Comparison of ENCODE assay signal across 20 mouse cellular contexts in the genomic region with DNA sequence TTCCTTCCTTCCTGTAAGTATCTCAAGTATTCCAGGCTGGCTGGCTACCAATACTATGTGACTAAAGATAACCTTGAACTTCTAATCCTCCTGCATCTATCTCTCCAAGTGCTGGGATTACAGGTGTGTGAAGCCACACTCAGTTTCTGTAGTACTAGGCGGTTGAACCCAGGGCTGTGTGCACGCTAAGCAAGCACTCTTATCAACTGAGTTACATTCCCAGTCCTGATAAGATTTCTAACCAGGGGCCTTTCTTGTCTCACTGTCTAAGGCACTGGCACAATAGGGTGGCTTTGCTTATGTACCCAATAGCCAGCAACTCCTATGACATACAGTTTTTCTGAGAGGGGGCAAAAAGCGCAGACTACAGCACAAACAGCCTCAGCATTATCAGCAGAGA.
A peak's percentile ranks its signal among the peaks of the same experiment; 100 is the strongest.
DNase-seq lines count a peak whose midpoint lies in the region; ATAC-seq lines count a peak whose summit lies in the region.
"Had no signal": no experiment of that assay in that cellular context is flagged by ENCODE, and none has a peak within 500 bp of the region (broad histone marks: within the 10 kb centered on the region; RNA-seq: fewer than 3 reads in every experiment).

No protein-coding gene starts in this region.

- H3K4me1 ChIP-seq in embryonic facial prominence, embryonic 12.5 days, result peaks cover 20% of the 10 kb centered on the region; the same call in 1 of the 2 replicates
- H3K4me1 ChIP-seq in embryonic facial prominence, embryonic 10.5 days, result peaks cover 39% of the 10 kb centered on the region
- peaks cover 40% of the 10 kb centered on the region for H3K4me1 ChIP-seq in kidney, embryonic 16.5 days (ENCODE audit: insufficient read depth, low read length)
- H3K4me1 ChIP-seq in intestine, embryonic 14.5 days (replicated peaks; ENCODE audit: control insufficient read depth, insufficient read depth, low read length), result peaks cover 36% of the 10 kb centered on the region
- H3K4me1 ChIP-seq in stomach, embryonic 15.5 days, result peaks cover 17% of the 10 kb centered on the region
- peaks cover 5% of the 10 kb centered on the region; the same call in 1 of the 2 replicates for H3K4me1 ChIP-seq in forebrain, embryonic 11.5 days (replicated peaks; ENCODE audit: control insufficient read depth, insufficient read depth, low read length)

- H3K27ac ChIP-seq in embryonic facial prominence, embryonic 12.5 days, result peak overlapping the region; percentile 54
- no peak overlapping the region; the same call in 1 of the 2 replicates for H3K27ac ChIP-seq in embryonic facial prominence, embryonic 10.5 days (replicated peaks)
- H3K27ac ChIP-seq in kidney, embryonic 16.5 days (ENCODE audit: low read length), result peak overlapping the region; percentile 79
- H3K27ac ChIP-seq in intestine, embryonic 14.5 days (ENCODE audit: low read depth), result peak overlapping the region; percentile 69
- peak overlapping the region; percentile 38 for H3K27ac ChIP-seq in stomach, embryonic 15.5 days
- no peak overlapping the region for H3K27ac ChIP-seq in forebrain, embryonic 11.5 days (ENCODE audit: low read depth, low read length)
- H3K27ac ChIP-seq: forebrain, embryonic 15.5 days; heart, adult 2 months; hindbrain, embryonic 15.5 days; midbrain, embryonic 13.5 days; neural tube, embryonic 13.5 days had no signal

- no peaks in the 10 kb centered on the region for H3K9me3 ChIP-seq in embryonic facial prominence, embryonic 12.5 days
- H3K9me3 ChIP-seq in embryonic facial prominence, embryonic 10.5 days, result no peaks in the 10 kb centered on the region
- H3K9me3 ChIP-seq in kidney, embryonic 16.5 days (ENCODE audit: low read length), result no peaks in the 10 kb centered on the region
- H3K9me3 ChIP-seq in intestine, embryonic 14.5 days (ENCODE audit: control insufficient read depth, low read length), result no peaks in the 10 kb centered on the region
- no peaks in the 10 kb centered on the region for H3K9me3 ChIP-seq in stomach, embryonic 15.5 days
- H3K9me3 ChIP-seq in forebrain, embryonic 11.5 days (ENCODE audit: control insufficient read depth, low read length), result no peaks in the 10 kb centered on the region
- H3K9me3 ChIP-seq: forebrain, embryonic 15.5 days; hindbrain, embryonic 15.5 days; midbrain, embryonic 13.5 days; neural tube, embryonic 13.5 days had no signal

- H3K4me3 ChIP-seq in embryonic facial prominence, embryonic 12.5 days, result no peak overlapping the region
- no peak overlapping the region for H3K4me3 ChIP-seq in embryonic facial prominence, embryonic 10.5 days
- H3K4me3 ChIP-seq in kidney, embryonic 16.5 days (ENCODE audit: low read length), result no peak overlapping the region
- H3K4me3 ChIP-seq in intestine, embryonic 14.5 days (ENCODE audit: low read depth, low read length), result no peak overlapping the region
- no peak overlapping the region for H3K4me3 ChIP-seq in stomach, embryonic 15.5 days (replicated peaks)
- no peak overlapping the region for H3K4me3 ChIP-seq in forebrain, embryonic 11.5 days (ENCODE audit: low read depth, low read length)
- H3K4me3 ChIP-seq: erythroblast, embryonic 14.5 days; forebrain, embryonic 15.5 days; heart, adult 2 months; hindbrain, embryonic 15.5 days; midbrain, embryonic 13.5 days; neural tube, embryonic 13.5 days had no signal

- 86% methylated on average over 3 of the region's 3 CpGs for WGBS in embryonic facial prominence, embryonic 12.5 days
- WGBS in embryonic facial prominence, embryonic 10.5 days, result 93% methylated on average over 3 of the region's 3 CpGs
- WGBS in kidney, embryonic 16.5 days, result 83% methylated on average over 3 of the region's 3 CpGs
- WGBS in intestine, embryonic 14.5 days, result 46% methylated on average over 3 of the region's 3 CpGs
- WGBS in stomach, embryonic 15.5 days, result 45% methylated on average over 3 of the region's 3 CpGs
- 91% methylated on average over 3 of the region's 3 CpGs for WGBS in forebrain, embryonic 11.5 days

- ATAC-seq in embryonic facial prominence, embryonic 12.5 days (ENCODE audit: insufficient number of reproducible peaks, insufficient read depth, low FRiP score, low TSS enrichment), result no peak
- ATAC-seq in kidney, embryonic 16.5 days (ENCODE audit: low FRiP score, low TSS enrichment), result no peak
- ATAC-seq in intestine, embryonic 14.5 days (replicated peaks; ENCODE audit: low FRiP score, low TSS enrichment, low read depth), result no peak
- ATAC-seq in stomach, embryonic 15.5 days (ENCODE audit: insufficient read depth, low FRiP score, low read depth), result peak; percentile 33; the same call in 1 of the 2 replicates
- no peak for ATAC-seq in forebrain, embryonic 11.5 days (replicated peaks; ENCODE audit: low FRiP score)
- ATAC-seq: forebrain, embryonic 15.5 days; midbrain, embryonic 13.5 days had no signal

- no peak overlapping the region for H3K4me2 ChIP-seq in embryonic facial prominence, embryonic 12.5 days (replicated peaks)
- no peak overlapping the region for H3K4me2 ChIP-seq in kidney, embryonic 16.5 days (replicated peaks; ENCODE audit: low read depth, low read length)
- 0 out of 2 replicates have a peak overlapping the region, but pooled peaks have one; percentile 7 for H3K4me2 ChIP-seq in intestine, embryonic 14.5 days (ENCODE audit: low read length)
- H3K4me2 ChIP-seq in stomach, embryonic 15.5 days, result no peak overlapping the region
- no peak overlapping the region for H3K4me2 ChIP-seq in forebrain, embryonic 11.5 days (ENCODE audit: low read depth, low read length, severe bottlenecking)
- H3K4me2 ChIP-seq: forebrain, embryonic 15.5 days; hindbrain, embryonic 15.5 days; liver, embryonic 11.5 days; midbrain, embryonic 13.5 days; neural tube, embryonic 13.5 days had no signal

- no peak for DNase-seq in embryonic facial prominence, embryonic 10.5 days (ENCODE audit: low spot score)
- DNase-seq in kidney, postnatal 10 days, result no peak
- DNase-seq in intestine, embryonic 14.5 days (ENCODE audit: low spot score), result no peak
- no peak for DNase-seq in forebrain, embryonic 11.5 days (ENCODE audit: low spot score)
- no peak for DNase-seq in thymus, postnatal 25 days
- DNase-seq: cerebellum, adult 2 months; cerebellum, postnatal 36 days; gastrocnemius, postnatal 14 days; heart, adult 2 months; kidney, adult 18-20 months; lung, adult 2 months had no signal

- H3K9ac ChIP-seq in embryonic facial prominence, embryonic 12.5 days, result no peak overlapping the region
- H3K9ac ChIP-seq in kidney, embryonic 16.5 days (replicated peaks; ENCODE audit: low read length), result no peak overlapping the region
- H3K9ac ChIP-seq in intestine, embryonic 14.5 days (ENCODE audit: low read length), result no peak overlapping the region
- H3K9ac ChIP-seq in stomach, embryonic 15.5 days, result no peak overlapping the region
- H3K9ac ChIP-seq in forebrain, embryonic 11.5 days (ENCODE audit: low read length), result no peak overlapping the region
- H3K9ac ChIP-seq: forebrain, embryonic 15.5 days; hindbrain, embryonic 15.5 days; midbrain, embryonic 13.5 days; neural tube, embryonic 13.5 days had no signal

- peaks cover 44% of the 10 kb centered on the region for H3K36me3 ChIP-seq in embryonic facial prominence, embryonic 12.5 days
- H3K36me3 ChIP-seq in embryonic facial prominence, embryonic 10.5 days (replicated peaks), result peaks cover 84% of the 10 kb centered on the region
- peaks cover 43% of the 10 kb centered on the region for H3K36me3 ChIP-seq in kidney, embryonic 16.5 days (ENCODE audit: insufficient read depth, low read length)
- peaks cover 68% of the 10 kb centered on the region for H3K36me3 ChIP-seq in intestine, embryonic 14.5 days (ENCODE audit: control insufficient read depth, insufficient read depth, low read length)
- H3K36me3 ChIP-seq in stomach, embryonic 15.5 days, result peaks cover 8% of the 10 kb centered on the region; the same call in 1 of the 2 replicates
- peaks cover 7% of the 10 kb centered on the region; the same call in 1 of the 2 replicates for H3K36me3 ChIP-seq in forebrain, embryonic 11.5 days (ENCODE audit: control insufficient read depth, insufficient read depth, low read length)

- no peaks in the 10 kb centered on the region for H3K27me3 ChIP-seq in embryonic facial prominence, embryonic 12.5 days
- H3K27me3 ChIP-seq in embryonic facial prominence, embryonic 10.5 days (replicated peaks; ENCODE audit: low read depth, poor library complexity, severe bottlenecking), result no peaks in the 10 kb centered on the region
- no peaks in the 10 kb centered on the region for H3K27me3 ChIP-seq in kidney, embryonic 16.5 days (ENCODE audit: insufficient read depth, low read length)
- H3K27me3 ChIP-seq in intestine, embryonic 14.5 days (replicated peaks; ENCODE audit: control insufficient read depth, insufficient read depth, low read length), result no peaks in the 10 kb centered on the region
- no peaks in the 10 kb centered on the region for H3K27me3 ChIP-seq in stomach, embryonic 15.5 days (replicated peaks)
- no peaks in the 10 kb centered on the region for H3K27me3 ChIP-seq in forebrain, embryonic 11.5 days (ENCODE audit: control insufficient read depth, insufficient read depth, low read length)
- H3K27me3 ChIP-seq: forebrain, embryonic 15.5 days; hindbrain, embryonic 15.5 days; neural tube, embryonic 13.5 days had no signal

Comparison
In these comparisons a context has a peak if more than half of its experiments do, and no peak if none do; other contexts are left out.
1. H3K27ac ChIP-seq: peak in embryonic facial prominence, embryonic 12.5 days (single experiment), kidney, embryonic 16.5 days (single experiment), intestine, embryonic 14.5 days (single experiment) and stomach, embryonic 15.5 days (single experiment); none in embryonic facial prominence, embryonic 10.5 days (single experiment) and forebrain, embryonic 11.5 days (single experiment).